ENCODE assay signal across 8 mouse cellular contexts in genomic region chr1:106629470-106629830, GRCm38 (mm10).
DNase-seq lines count a peak whose midpoint lies in the region; TF ChIP-seq lines count a peak whose summit lies in the region.

No protein-coding gene starts in this region.

- no peak for TF ChIP-seq POLR2A in thymus, adult 2 months (IDR thresholded peaks at IDR 0.05; ENCODE audit: control insufficient read depth, extremely low read depth, insufficient read depth, low read length, poor library complexity)

- peak overlapping the region; percentile 82 for H3K27ac ChIP-seq in brown adipose tissue, adult 24 weeks (replicated peaks; ENCODE audit: low read depth, low read length)
- H3K27ac ChIP-seq in thymus, adult 2 months (ENCODE audit: control insufficient read depth, insufficient read depth, low read length): no peak overlapping the region

- peak; percentile 30 to 43 for DNase-seq in heart, adult 9 months (ENCODE audit: low spot score in 2 of 2)
- DNase-seq in kidney, adult 9 months: peak; percentile 42
- DNase-seq in lung, postnatal 25 days (ENCODE audit: low spot score): peak; percentile 37
- no peak for DNase-seq in thymus, adult 2 months
- no peak for DNase-seq in frontal cortex, postnatal 14 days (ENCODE audit: low spot score in 2 of 2)
- DNase-seq in cerebellum, postnatal 25 days: no peak

- no peaks in the 10 kb centered on the region for H3K79me3 ChIP-seq in C2C12 (ENCODE audit: low read depth)

- peaks cover 15% of the 10 kb centered on the region; the same call in 1 of the 2 replicates for H3K4me1 ChIP-seq in brown adipose tissue, adult 24 weeks (ENCODE audit: control insufficient read depth, insufficient read depth, insufficient read length, low read length)
- H3K4me1 ChIP-seq in thymus, adult 2 months (replicated peaks; ENCODE audit: control insufficient read depth, insufficient read depth, low read length): peaks cover 2% of the 10 kb centered on the region; the same call in 1 of the 2 replicates

- no peaks in the 10 kb centered on the region for H3K27me3 ChIP-seq in C2C12 (ENCODE audit: control insufficient read depth, insufficient read depth, insufficient read length)
- H3K27me3 ChIP-seq in thymus, adult 2 months (ENCODE audit: control insufficient read depth, insufficient read depth, low read length): no peaks in the 10 kb centered on the region

- 81% methylated on average over 4 of the region's 4 CpGs for WGBS in thymus, adult 2 months

- TF ChIP-seq CTCF in C2C12 (IDR thresholded peaks at IDR 0.05; ENCODE audit: control insufficient read depth, insufficient read depth, insufficient read length): no peak
- TF ChIP-seq CTCF in thymus, adult 2 months (IDR thresholded peaks at IDR 0.05; ENCODE audit: borderline replicate concordance, control insufficient read depth, extremely low read depth, insufficient read depth, low read length, poor library complexity): no peak

- no peak overlapping the region for H3ac ChIP-seq in C2C12 (ENCODE audit: control insufficient read depth, insufficient read length, low read depth)

- no peaks in the 10 kb centered on the region for H3K36me3 ChIP-seq in C2C12 (ENCODE audit: control insufficient read depth, insufficient read depth)
- no peaks in the 10 kb centered on the region for H3K36me3 ChIP-seq in thymus, adult 2 months (ENCODE audit: control insufficient read depth, insufficient read depth, low read length)

- H3K4me3 ChIP-seq in C2C12 (ENCODE audit: insufficient read depth, poor library complexity, severe bottlenecking): no peak overlapping the region
- no peak overlapping the region for H3K4me3 ChIP-seq in brown adipose tissue, adult 24 weeks (ENCODE audit: insufficient read depth, low read depth, low read length)
- H3K4me3 ChIP-seq in thymus, adult 2 months (ENCODE audit: control insufficient read depth, insufficient read depth, low read length): no peak overlapping the region

- H3K79me2 ChIP-seq in C2C12 (ENCODE audit: control insufficient read depth, insufficient read depth): no peaks in the 10 kb centered on the region

TF ChIP-seq in C2C12, 6 proteins besides CTCF, POLR2A, EP300 and RAD21:
- peak; percentile 9 for TF ChIP-seq MYOD1 (IDR thresholded peaks at IDR 0.05; ENCODE audit: control insufficient read depth, insufficient read length, low read depth)
- TF ChIP-seq MAX (IDR thresholded peaks at IDR 0.05): peak; percentile 44
- no peak for TF ChIP-seq FOSL1 (IDR thresholded peaks at IDR 0.05; ENCODE audit: insufficient read depth, low read length, poor library complexity, severe bottlenecking)
- TF ChIP-seq MYOG (IDR thresholded peaks at IDR 0.05; ENCODE audit: control insufficient read depth, extremely low read depth, insufficient read length): no peak
- TF ChIP-seq USF1 (IDR thresholded peaks at IDR 0.05; ENCODE audit: low read depth): no peak
- TF ChIP-seq CEBPB (IDR thresholded peaks at IDR 0.05; ENCODE audit: low read depth): peak; percentile 94

Comparison
In these comparisons a context has a peak if more than half of its experiments do, and no peak if none do; other contexts are left out.
1. DNase-seq: peak in heart, adult 9 months (2 of 2), kidney, adult 9 months (single experiment) and lung, postnatal 25 days (single experiment); none in thymus, adult 2 months (single experiment), frontal cortex, postnatal 14 days (0 of 2) and cerebellum, postnatal 25 days (0 of 2).